Mouse (Mus musculus): ENCODE results near the gene Igf1r. TPM values are rescaled to one million over a fixed set of nuclear protein-coding genes. Genes with fewer than 3 reads are reported as not detected.

Gene Igf1r
- polyA plus RNA-seq, 1 experiment from 2014 or later, result 34.7 TPM

GRCm38 (mm10) chr7:68062170-68062848 is 109.7 kb downstream of the Igf1r start:
- Histone ChIP-seq H3K27ac (no peak overlapping the region), H3K4me3 (no peak overlapping the region), H3K4me1 (peaks cover 24% of the 10 kb centered on the region), H3K9ac (no peak overlapping the region), H3K9me3 (no peaks in the 10 kb centered on the region), H3K36me3 (no peaks in the 10 kb centered on the region), H3K27me3 (replicated peaks) (no peaks in the 10 kb centered on the region), H3K4me2 (replicated peaks) (no peak overlapping the region)
- ATAC-seq (ENCODE audit: low FRiP score, low read depth), result no peak
- 83% methylated on average over 13 of the region's 13 CpGs for WGBS

GRCm38 (mm10) chr7:68062849-68063208 is 110.2 kb downstream of the Igf1r start:
- no peaks in the 10 kb centered on the region for H3K9me3 ChIP-seq
- H3K36me3 ChIP-seq, result no peaks in the 10 kb centered on the region
- no peak overlapping the region for H3K4me3 ChIP-seq
- 39% methylated on average over 5 of the region's 5 CpGs for WGBS
- H3K27ac ChIP-seq, result no peak overlapping the region
- H3K4me1 ChIP-seq, result peaks cover 24% of the 10 kb centered on the region
- no peaks in the 10 kb centered on the region for H3K27me3 ChIP-seq (replicated peaks)
- H3K9ac ChIP-seq, result no peak overlapping the region
- H3K4me2 ChIP-seq (replicated peaks), result no peak overlapping the region
- ATAC-seq (ENCODE audit: low FRiP score, low read depth), result no peak

- Histone ChIP-seq H3K27ac (no peak overlapping the region), H3K4me1 (peaks cover 24% of the 10 kb centered on the region), H3K4me2 (replicated peaks) (no peak overlapping the region), H3K27me3 (replicated peaks) (no peaks in the 10 kb centered on the region), H3K9me3 (no peaks in the 10 kb centered on the region), H3K4me3 (no peak overlapping the region), H3K36me3 (no peaks in the 10 kb centered on the region), H3K9ac (no peak overlapping the region)
- WGBS, result 81% methylated on average over 9 of the region's 9 CpGs
- ATAC-seq (ENCODE audit: low FRiP score, low read depth), result no peak
Measured at GRCm38 (mm10) chr7:68063711-68064110, 111.1 kb downstream of the Igf1r start.

- Histone ChIP-seq H3K27me3 (replicated peaks) (no peaks in the 10 kb centered on the region), H3K4me3 (no peak overlapping the region), H3K4me1 (peaks cover 24% of the 10 kb centered on the region), H3K27ac (no peak overlapping the region), H3K9me3 (no peaks in the 10 kb centered on the region), H3K4me2 (replicated peaks) (no peak overlapping the region), H3K36me3 (no peaks in the 10 kb centered on the region), H3K9ac (no peak overlapping the region)
- no peak for ATAC-seq (ENCODE audit: low FRiP score, low read depth)
- 95% methylated on average over 8 of the region's 8 CpGs for WGBS
Measured at GRCm38 (mm10) chr7:68064120-68064519, 111.5 kb downstream of the Igf1r start.

GRCm38 (mm10) chr7:68064647-68065362 is 112.2 kb downstream of the Igf1r start:
- H3K36me3 ChIP-seq, result no peaks in the 10 kb centered on the region
- H3K4me3 ChIP-seq, result no peak overlapping the region
- no peaks in the 10 kb centered on the region for H3K9me3 ChIP-seq
- no peak overlapping the region for H3K9ac ChIP-seq
- H3K4me2 ChIP-seq (replicated peaks), result no peak overlapping the region
- H3K27me3 ChIP-seq (replicated peaks), result no peaks in the 10 kb centered on the region
- ATAC-seq (ENCODE audit: low FRiP score, low read depth), result no peak; the same call in 1 of the 2 replicates
- WGBS, result 40% methylated on average over 11 of the region's 11 CpGs
- H3K4me1 ChIP-seq, result peaks cover 24% of the 10 kb centered on the region
- H3K27ac ChIP-seq, result no peak overlapping the region

GRCm38 (mm10) chr7:68065904-68066303 is 113.3 kb downstream of the Igf1r start:
- H3K4me3 ChIP-seq, result no peak overlapping the region
- 96% methylated on average over 6 of the region's 6 CpGs for WGBS
- no peak overlapping the region for H3K27ac ChIP-seq
- no peak overlapping the region for H3K9ac ChIP-seq
- H3K36me3 ChIP-seq, result no peaks in the 10 kb centered on the region
- H3K27me3 ChIP-seq (replicated peaks), result no peaks in the 10 kb centered on the region
- ATAC-seq (ENCODE audit: low FRiP score, low read depth), result no peak
- no peak overlapping the region for H3K4me2 ChIP-seq (replicated peaks)
- H3K4me1 ChIP-seq, result peaks cover 33% of the 10 kb centered on the region
- H3K9me3 ChIP-seq, result no peaks in the 10 kb centered on the region

GRCm38 (mm10) chr7:68067321-68067720 is 114.7 kb downstream of the Igf1r start:
- ATAC-seq (ENCODE audit: low FRiP score, low read depth), result no peak
- H3K36me3 ChIP-seq, result no peaks in the 10 kb centered on the region
- H3K4me1 ChIP-seq, result peaks cover 36% of the 10 kb centered on the region
- no peak overlapping the region for H3K4me3 ChIP-seq
- 93% methylated on average over 4 of the region's 4 CpGs for WGBS
- H3K4me2 ChIP-seq (replicated peaks), result no peak overlapping the region
- no peaks in the 10 kb centered on the region for H3K27me3 ChIP-seq (replicated peaks)
- H3K9me3 ChIP-seq, result no peaks in the 10 kb centered on the region
- no peak overlapping the region for H3K27ac ChIP-seq
- no peak overlapping the region for H3K9ac ChIP-seq

GRCm38 (mm10) chr7:68069324-68069723 is 116.7 kb downstream of the Igf1r start:
- peaks cover 30% of the 10 kb centered on the region for H3K4me1 ChIP-seq
- no peak overlapping the region for H3K9ac ChIP-seq
- H3K9me3 ChIP-seq, result no peaks in the 10 kb centered on the region
- no peak overlapping the region for H3K27ac ChIP-seq
- H3K4me3 ChIP-seq, result no peak overlapping the region
- no peak for ATAC-seq (ENCODE audit: low FRiP score, low read depth)
- 84% methylated on average over 7 of the region's 7 CpGs for WGBS
- H3K4me2 ChIP-seq (replicated peaks), result no peak overlapping the region
- H3K36me3 ChIP-seq, result no peaks in the 10 kb centered on the region
- H3K27me3 ChIP-seq (replicated peaks), result no peaks in the 10 kb centered on the region

GRCm38 (mm10) chr7:68070030-68070429 is 117.4 kb downstream of the Igf1r start:
- no peak for ATAC-seq (ENCODE audit: low FRiP score, low read depth)
- WGBS, result 64% methylated on average over 3 of the region's 3 CpGs
- no peaks in the 10 kb centered on the region for H3K36me3 ChIP-seq
- no peak overlapping the region for H3K4me3 ChIP-seq
- no peaks in the 10 kb centered on the region for H3K9me3 ChIP-seq
- no peaks in the 10 kb centered on the region for H3K27me3 ChIP-seq (replicated peaks)
- H3K4me1 ChIP-seq, result peaks cover 24% of the 10 kb centered on the region
- H3K27ac ChIP-seq, result no peak overlapping the region
- H3K4me2 ChIP-seq (replicated peaks), result no peak overlapping the region
- H3K9ac ChIP-seq, result no peak overlapping the region

GRCm38 (mm10) chr7:68070626-68071025 is 118.0 kb downstream of the Igf1r start:
- no peaks in the 10 kb centered on the region for H3K36me3 ChIP-seq
- no peak overlapping the region for H3K4me2 ChIP-seq (replicated peaks)
- 58% methylated on average over 7 of the region's 7 CpGs for WGBS
- peaks cover 23% of the 10 kb centered on the region for H3K4me1 ChIP-seq
- no peak for ATAC-seq (ENCODE audit: low FRiP score, low read depth)
- no peaks in the 10 kb centered on the region for H3K9me3 ChIP-seq
- no peak overlapping the region for H3K9ac ChIP-seq
- no peak overlapping the region for H3K27ac ChIP-seq
- no peaks in the 10 kb centered on the region for H3K27me3 ChIP-seq (replicated peaks)
- H3K4me3 ChIP-seq, result no peak overlapping the region

- WGBS, result 89% methylated on average over 3 of the region's 3 CpGs
- H3K4me3 ChIP-seq, result no peak overlapping the region
- no peak overlapping the region for H3K4me2 ChIP-seq (replicated peaks)
- H3K9ac ChIP-seq, result no peak overlapping the region
- no peak overlapping the region for H3K27ac ChIP-seq
- ATAC-seq (ENCODE audit: low FRiP score, low read depth), result no peak
- H3K36me3 ChIP-seq, result no peaks in the 10 kb centered on the region
- no peaks in the 10 kb centered on the region for H3K27me3 ChIP-seq (replicated peaks)
- H3K4me1 ChIP-seq, result peaks cover 23% of the 10 kb centered on the region
- no peaks in the 10 kb centered on the region for H3K9me3 ChIP-seq
Measured at GRCm38 (mm10) chr7:68071050-68071449, 118.4 kb downstream of the Igf1r start.

GRCm38 (mm10) chr7:68071749-68072148 is 119.1 kb downstream of the Igf1r start:
- peaks cover 23% of the 10 kb centered on the region for H3K4me1 ChIP-seq
- no peaks in the 10 kb centered on the region for H3K9me3 ChIP-seq
- 94% methylated on average over 11 of the region's 11 CpGs for WGBS

More at GRCm38 (mm10) chr7:68071749-68072148, 119.1 kb downstream of the Igf1r start:
- H3K4me3 ChIP-seq, result no peak overlapping the region
- H3K27ac ChIP-seq, result no peak overlapping the region
- H3K36me3 ChIP-seq, result no peaks in the 10 kb centered on the region
- H3K4me2 ChIP-seq (replicated peaks), result no peak overlapping the region
- ATAC-seq (ENCODE audit: low FRiP score, low read depth), result no peak
- H3K27me3 ChIP-seq (replicated peaks), result no peaks in the 10 kb centered on the region
- H3K9ac ChIP-seq, result no peak overlapping the region
